Mouse (Mus musculus): Measurements from ENCODE around the gene Tmem131l. TPM values are rescaled to one million over a fixed set of nuclear protein-coding genes. Genes with fewer than 3 reads are reported as not detected.

Gene Tmem131l
- polyA plus RNA-seq, 1 experiment from 2014 or later = 23.5 TPM

GRCm38 (mm10) chr3:84031216-84031615 is 8.8 kb downstream of the Tmem131l start:
- H3K9ac ChIP-seq = no peak overlapping the region
- H3K27ac ChIP-seq = no peak overlapping the region
- peaks cover 14% of the 10 kb centered on the region for H3K4me1 ChIP-seq (replicated peaks)
- H3K36me3 ChIP-seq = peaks cover 18% of the 10 kb centered on the region
- no peak for ATAC-seq (replicated peaks; ENCODE audit: insufficient number of reproducible peaks, insufficient read depth, low FRiP score, low read depth)
- H3K4me2 ChIP-seq = no peak overlapping the region
- H3K9me3 ChIP-seq (replicated peaks) = no peaks in the 10 kb centered on the region
- H3K4me3 ChIP-seq = no peak overlapping the region
- 90% methylated on average over 3 of the region's 3 CpGs for WGBS
- no peaks in the 10 kb centered on the region for H3K27me3 ChIP-seq

- Histone ChIP-seq H3K36me3 (peaks cover 18% of the 10 kb centered on the region), H3K4me2 (no peak overlapping the region), H3K9ac (no peak overlapping the region), H3K4me3 (no peak overlapping the region), H3K27me3 (no peaks in the 10 kb centered on the region), H3K4me1 (replicated peaks) (peaks cover 11% of the 10 kb centered on the region), H3K27ac (no peak overlapping the region), H3K9me3 (replicated peaks) (no peaks in the 10 kb centered on the region)
- ATAC-seq (replicated peaks; ENCODE audit: insufficient number of reproducible peaks, insufficient read depth, low FRiP score, low read depth) = no peak
- 81% methylated on average over 4 of the region's 4 CpGs for WGBS
Observed at GRCm38 (mm10) chr3:84028968-84029367, 11.0 kb downstream of the Tmem131l start.

DNA sequence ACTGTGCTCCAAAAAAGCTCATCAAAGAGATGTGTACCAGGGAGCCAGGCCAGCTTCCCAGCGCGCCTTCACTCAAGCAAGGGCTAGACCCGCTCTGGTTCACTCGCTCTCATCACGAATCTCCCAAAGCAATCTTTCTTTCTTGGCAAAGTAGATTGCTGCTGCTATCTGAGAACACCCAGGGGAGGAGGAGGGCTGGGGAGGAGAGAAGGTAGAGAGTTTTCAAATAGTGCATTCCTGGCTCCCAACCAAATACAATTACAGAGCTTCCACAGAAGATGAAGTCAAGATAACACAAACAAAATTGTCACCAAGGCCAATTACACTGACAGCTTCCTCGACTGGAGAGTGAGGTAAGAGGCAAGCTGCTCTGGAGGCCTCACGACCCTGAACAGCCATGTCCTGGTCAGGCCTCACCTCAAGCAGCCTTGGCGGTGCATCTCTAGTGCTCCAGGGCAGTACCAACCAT is 12.2 kb downstream of the Tmem131l start:
- Histone ChIP-seq H3K27ac (no peak overlapping the region), H3K36me3 (peaks cover 18% of the 10 kb centered on the region), H3K4me1 (replicated peaks) (peaks cover 11% of the 10 kb centered on the region), H3K27me3 (no peaks in the 10 kb centered on the region), H3K9me3 (replicated peaks) (no peaks in the 10 kb centered on the region), H3K9ac (no peak overlapping the region), H3K4me2 (no peak overlapping the region), H3K4me3 (no peak overlapping the region)
- 61% methylated on average over 8 of the region's 8 CpGs for WGBS
- no peak for ATAC-seq (replicated peaks; ENCODE audit: insufficient number of reproducible peaks, insufficient read depth, low FRiP score, low read depth)

DNA sequence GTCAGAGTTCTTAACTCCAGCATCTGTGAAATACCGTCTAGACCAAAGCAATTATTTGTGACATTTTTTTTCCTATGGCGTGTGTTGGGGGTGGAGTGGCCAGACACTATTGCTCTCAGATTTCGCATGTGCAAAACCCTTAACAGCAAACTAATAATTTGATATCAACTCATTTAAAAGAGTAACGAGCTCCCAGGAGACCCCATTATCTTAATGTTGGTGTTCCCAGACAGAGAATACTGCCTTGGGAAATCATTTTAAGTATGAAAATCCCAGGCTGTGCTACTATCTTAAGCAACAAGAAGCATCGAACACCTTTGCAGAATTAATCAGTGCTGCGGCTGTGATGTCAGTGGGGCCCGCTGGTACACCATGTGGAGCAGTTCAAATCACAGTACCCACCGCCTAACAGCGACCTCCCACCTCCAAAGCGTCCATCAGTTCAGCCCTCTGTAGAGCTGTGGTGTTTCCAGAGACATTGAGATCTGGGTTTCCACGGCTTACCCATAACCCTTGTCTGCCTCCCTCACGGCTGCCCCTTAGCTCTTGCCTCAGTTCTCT is 15.4 kb downstream of the Tmem131l start:
- peaks cover 34% of the 10 kb centered on the region for H3K4me1 ChIP-seq (replicated peaks)
- WGBS = 84% methylated on average over 12 of the region's 12 CpGs
- ATAC-seq (replicated peaks; ENCODE audit: insufficient number of reproducible peaks, insufficient read depth, low FRiP score, low read depth) = no peak

DNA sequence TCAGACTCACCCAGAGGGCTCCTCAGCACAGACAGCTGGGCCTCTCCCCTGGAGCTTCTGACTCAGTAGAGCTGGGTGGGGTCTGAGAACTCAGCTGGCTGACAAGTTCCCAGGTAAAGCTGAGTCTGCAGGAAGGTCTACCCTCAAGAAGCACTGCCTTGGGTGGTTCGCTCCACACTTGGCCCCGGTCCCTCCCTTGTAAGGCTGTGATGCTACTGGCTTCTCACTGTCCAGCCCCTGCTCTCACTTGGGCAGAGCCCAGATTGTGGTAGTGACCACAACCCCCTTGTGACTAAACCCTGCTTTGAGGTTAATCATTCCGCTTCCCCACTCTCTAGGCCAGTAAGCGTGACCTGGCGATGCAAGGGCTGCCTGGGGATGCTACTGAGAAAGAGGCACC is 17.3 kb downstream of the Tmem131l start:
- Histone ChIP-seq H3K27me3 (no peaks in the 10 kb centered on the region), H3K4me2 (no peak overlapping the region), H3K27ac (no peak overlapping the region), H3K9ac (no peak overlapping the region), H3K4me3 (no peak overlapping the region), H3K4me1 (replicated peaks) (peaks cover 32% of the 10 kb centered on the region), H3K9me3 (replicated peaks) (no peaks in the 10 kb centered on the region), H3K36me3 (no peaks in the 10 kb centered on the region)
- ATAC-seq (replicated peaks; ENCODE audit: insufficient number of reproducible peaks, insufficient read depth, low FRiP score, low read depth) = no peak
- WGBS = 78% methylated on average over 5 of the region's 5 CpGs

More for the DNA sequence above, 15.4 kb downstream of the Tmem131l start:
- Histone ChIP-seq H3K9me3 (replicated peaks) (no peaks in the 10 kb centered on the region), H3K4me2 (no peak overlapping the region), H3K9ac (no peak overlapping the region), H3K27me3 (no peaks in the 10 kb centered on the region), H3K4me3 (no peak overlapping the region), H3K27ac (no peak overlapping the region), H3K36me3 (0 out of 2 replicates have a peak, but pooled peaks cover 3% of the 10 kb centered on the region)

GRCm38 (mm10) chr3:84022201-84022584 is 17.8 kb downstream of the Tmem131l start:
- H3K27ac ChIP-seq = no peak overlapping the region
- ATAC-seq (replicated peaks; ENCODE audit: insufficient number of reproducible peaks, insufficient read depth, low FRiP score, low read depth) = no peak
- WGBS = 73% methylated on average over 6 of the region's 6 CpGs

GRCm38 (mm10) chr3:84021217-84022200 is 18.5 kb downstream of the Tmem131l start:
- no peak; the same call in 1 of the 2 replicates for ATAC-seq (replicated peaks; ENCODE audit: insufficient number of reproducible peaks, insufficient read depth, low FRiP score, low read depth)
- H3K4me3 ChIP-seq = no peak overlapping the region
- 61% methylated on average over 8 of the region's 8 CpGs for WGBS
- H3K27me3 ChIP-seq = no peaks in the 10 kb centered on the region
- H3K4me2 ChIP-seq = no peak overlapping the region
- no peaks in the 10 kb centered on the region for H3K9me3 ChIP-seq (replicated peaks)
- peaks cover 30% of the 10 kb centered on the region for H3K4me1 ChIP-seq (replicated peaks)
- no peaks in the 10 kb centered on the region for H3K36me3 ChIP-seq
- H3K27ac ChIP-seq = no peak overlapping the region
- H3K9ac ChIP-seq = no peak overlapping the region

More at GRCm38 (mm10) chr3:84022201-84022584, 17.8 kb downstream of the Tmem131l start:
- no peaks in the 10 kb centered on the region for H3K9me3 ChIP-seq (replicated peaks)
- no peaks in the 10 kb centered on the region for H3K27me3 ChIP-seq
- no peak overlapping the region for H3K9ac ChIP-seq
- H3K4me3 ChIP-seq = no peak overlapping the region
- no peak overlapping the region for H3K4me2 ChIP-seq
- H3K36me3 ChIP-seq = no peaks in the 10 kb centered on the region
- peaks cover 30% of the 10 kb centered on the region for H3K4me1 ChIP-seq (replicated peaks)

DNA sequence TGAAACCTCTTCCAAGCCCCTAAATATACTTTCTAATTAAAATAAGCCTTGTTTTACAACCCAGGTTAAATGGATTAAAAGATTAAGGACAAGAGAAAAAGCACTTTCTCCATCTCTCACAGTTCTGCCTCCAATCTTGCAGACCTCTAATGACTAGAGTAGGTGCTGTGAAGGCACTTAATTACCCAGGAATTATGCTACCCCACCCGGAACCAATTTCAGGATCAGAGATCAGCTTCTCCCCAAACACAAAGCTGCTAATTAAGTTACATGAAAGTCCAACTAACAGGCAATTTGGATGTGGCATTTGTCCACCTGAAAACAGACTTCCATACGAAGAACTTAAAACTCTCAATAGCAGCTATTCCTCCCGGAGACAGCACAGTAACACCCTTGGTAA is 19.4 kb downstream of the Tmem131l start:
- Histone ChIP-seq H3K4me3 (no peak overlapping the region), H3K27me3 (no peaks in the 10 kb centered on the region), H3K36me3 (no peaks in the 10 kb centered on the region), H3K27ac (no peak overlapping the region), H3K4me2 (no peak overlapping the region), H3K9ac (no peak overlapping the region), H3K9me3 (replicated peaks) (no peaks in the 10 kb centered on the region), H3K4me1 (replicated peaks) (peaks cover 30% of the 10 kb centered on the region)
- no peak for ATAC-seq (replicated peaks; ENCODE audit: insufficient number of reproducible peaks, insufficient read depth, low FRiP score, low read depth)
- 81% methylated on average over 3 of the region's 3 CpGs for WGBS

DNA sequence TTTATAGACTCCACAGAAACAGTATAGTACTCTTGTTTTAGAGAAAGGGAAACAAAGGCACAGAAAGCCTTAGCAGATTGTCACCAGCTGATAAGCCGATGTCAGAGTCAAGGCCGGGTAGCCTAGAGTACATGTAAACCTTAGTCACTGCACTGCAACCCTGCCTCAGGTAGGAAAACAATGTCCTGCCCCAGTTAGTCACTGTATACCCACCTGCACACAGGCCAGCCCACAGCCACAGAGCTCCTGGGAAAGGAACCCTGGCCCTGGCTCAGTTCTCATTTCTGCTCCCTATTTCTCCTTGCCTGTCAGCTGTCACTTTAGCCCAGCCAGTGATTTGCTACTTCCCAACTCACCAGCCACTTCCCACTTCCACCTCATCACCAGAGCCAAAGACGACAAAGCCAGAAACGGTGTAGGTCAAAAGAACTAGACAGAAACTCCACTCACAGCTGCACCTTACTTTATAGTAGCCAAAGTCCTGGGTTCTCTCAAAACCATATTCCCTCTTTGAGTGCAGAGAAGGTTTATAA is 24.4 kb downstream of the Tmem131l start:
- no peak for ATAC-seq (replicated peaks; ENCODE audit: insufficient number of reproducible peaks, insufficient read depth, low FRiP score, low read depth)
- Histone ChIP-seq H3K4me3 (no peak overlapping the region), H3K27me3 (no peaks in the 10 kb centered on the region), H3K9ac (no peak overlapping the region), H3K4me1 (replicated peaks) (peaks cover 7% of the 10 kb centered on the region), H3K4me2 (no peak overlapping the region), H3K36me3 (peaks cover 8% of the 10 kb centered on the region), H3K9me3 (replicated peaks) (no peaks in the 10 kb centered on the region), H3K27ac (no peak overlapping the region)
- 63% methylated on average over 4 of the region's 4 CpGs for WGBS

DNA sequence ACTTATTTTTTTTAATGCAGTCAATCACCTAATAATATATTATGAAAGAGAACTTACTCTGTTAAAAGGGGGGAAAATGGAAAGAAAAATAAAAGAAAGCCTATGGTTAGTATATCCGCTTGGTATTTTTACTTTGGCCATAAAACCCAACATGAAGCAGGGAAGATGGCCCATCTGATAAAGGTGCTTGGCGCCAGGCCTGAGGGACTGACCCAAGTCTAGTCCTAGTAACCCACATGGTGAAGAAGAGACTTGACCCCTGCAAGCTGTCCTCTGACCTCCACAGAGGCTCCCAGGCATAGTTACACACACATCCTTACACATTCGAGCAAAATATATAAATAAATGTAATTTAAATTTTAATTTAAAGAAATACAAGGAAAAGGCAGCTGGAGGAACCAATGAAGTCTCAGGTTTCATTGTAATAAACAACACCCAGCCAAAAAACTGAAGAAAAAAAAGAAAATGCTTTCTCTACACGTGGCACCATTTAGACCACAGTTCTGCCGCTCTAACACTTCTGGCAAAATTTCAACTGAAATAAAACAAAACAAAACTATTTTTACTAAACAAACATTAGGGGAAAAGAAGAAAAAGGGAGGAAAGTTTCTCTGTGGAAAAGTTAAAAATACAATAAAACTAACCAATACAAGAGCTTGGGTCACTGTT is 28.8 kb downstream of the Tmem131l start:
- H3K4me2 ChIP-seq = no peak overlapping the region
- no peak overlapping the region for H3K9ac ChIP-seq
- no peak overlapping the region for H3K4me3 ChIP-seq
- no peaks in the 10 kb centered on the region; the same call in 1 of the 2 replicates for H3K4me1 ChIP-seq (replicated peaks)
- H3K27me3 ChIP-seq = no peaks in the 10 kb centered on the region
- H3K36me3 ChIP-seq = peaks cover 8% of the 10 kb centered on the region
- no peak for ATAC-seq (replicated peaks; ENCODE audit: insufficient number of reproducible peaks, insufficient read depth, low FRiP score, low read depth)
- no peak overlapping the region for H3K27ac ChIP-seq
- no peaks in the 10 kb centered on the region for H3K9me3 ChIP-seq (replicated peaks)
- WGBS = 67% methylated on average over 5 of the region's 5 CpGs

DNA sequence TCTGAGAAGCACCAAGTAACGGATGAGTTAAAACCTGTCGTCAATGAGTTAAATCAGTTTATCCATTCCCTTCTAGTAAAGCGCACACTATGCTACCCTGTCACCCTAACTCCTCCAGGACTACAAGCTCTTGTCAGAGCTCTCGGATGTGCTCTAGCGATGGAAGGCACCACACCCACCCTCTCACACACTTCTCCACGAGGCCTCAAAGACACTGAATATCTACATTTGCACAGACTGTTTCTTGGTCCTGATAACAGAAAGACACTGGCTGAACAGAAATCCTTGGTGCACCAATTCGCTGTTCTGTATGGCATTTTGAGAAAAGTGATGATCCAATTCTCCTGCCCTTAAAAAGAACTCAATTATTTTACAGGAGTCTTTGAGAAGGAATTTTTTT is 34.0 kb downstream of the Tmem131l start:
- Histone ChIP-seq H3K4me3 (no peak overlapping the region), H3K4me1 (replicated peaks) (no peaks in the 10 kb centered on the region), H3K27me3 (no peaks in the 10 kb centered on the region), H3K27ac (no peak overlapping the region), H3K9me3 (replicated peaks) (no peaks in the 10 kb centered on the region), H3K9ac (no peak overlapping the region), H3K36me3 (no peaks in the 10 kb centered on the region), H3K4me2 (no peak overlapping the region)
- 73% methylated on average over 7 of the region's 7 CpGs for WGBS
- ATAC-seq (replicated peaks; ENCODE audit: insufficient number of reproducible peaks, insufficient read depth, low FRiP score, low read depth) = no peak

All from heart, embryonic 15.5 days (tissue).